Mouse (Mus musculus) adipose tissue, adult 10 weeks (tissue): ENCODE measurements around the gene Tmem238. TPM values are rescaled to one million over a fixed set of nuclear protein-coding genes. Genes with fewer than 3 reads are reported as not detected.

Experiments
- polyA plus RNA-seq: library from polyadenylated mRNA; stranded (reverse); fragments of 350-450 nt; fragmentation: Illumina TruSeq; extraction: RNeasy Lipid Tissue Mini Kit (QIAGEN cat#74804); gene quantifications from one replicate; pipeline ENCODE4 v1.2.3, GENCODE M21; 2014; ENCODE audit warnings: low read depth, low replicate concordance

Gene Tmem238
- polyA plus RNA-seq, result 6.7 TPM

DNA sequence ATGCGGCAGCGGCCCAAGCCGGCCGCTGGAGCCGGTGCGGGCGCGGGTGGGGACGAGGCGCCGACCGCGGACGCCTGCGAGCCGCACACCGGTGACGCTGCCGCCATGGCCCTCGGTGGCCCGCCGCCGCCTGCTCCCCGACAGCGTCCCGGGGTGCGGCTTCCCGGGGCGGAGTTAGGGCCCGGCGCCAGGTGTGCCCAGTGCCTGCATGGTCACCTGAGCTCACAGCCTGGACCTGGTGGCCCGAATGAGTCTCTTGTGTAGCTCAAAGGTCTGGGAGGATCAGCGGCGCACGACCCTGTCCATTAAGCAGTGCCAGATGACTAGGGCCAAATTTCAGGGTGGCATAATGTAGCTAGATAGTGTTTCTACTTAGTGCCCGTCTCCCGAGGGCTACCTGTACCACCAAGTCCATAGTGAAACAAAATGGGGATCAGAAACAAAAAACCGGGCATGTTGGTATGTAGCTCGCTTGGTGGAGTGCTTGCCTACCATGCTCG, at the start of gene Tmem238:
Gene Tmem238 (minus strand): TSS at position 221 of the 500 bp plus-strand sequence.

DNA sequence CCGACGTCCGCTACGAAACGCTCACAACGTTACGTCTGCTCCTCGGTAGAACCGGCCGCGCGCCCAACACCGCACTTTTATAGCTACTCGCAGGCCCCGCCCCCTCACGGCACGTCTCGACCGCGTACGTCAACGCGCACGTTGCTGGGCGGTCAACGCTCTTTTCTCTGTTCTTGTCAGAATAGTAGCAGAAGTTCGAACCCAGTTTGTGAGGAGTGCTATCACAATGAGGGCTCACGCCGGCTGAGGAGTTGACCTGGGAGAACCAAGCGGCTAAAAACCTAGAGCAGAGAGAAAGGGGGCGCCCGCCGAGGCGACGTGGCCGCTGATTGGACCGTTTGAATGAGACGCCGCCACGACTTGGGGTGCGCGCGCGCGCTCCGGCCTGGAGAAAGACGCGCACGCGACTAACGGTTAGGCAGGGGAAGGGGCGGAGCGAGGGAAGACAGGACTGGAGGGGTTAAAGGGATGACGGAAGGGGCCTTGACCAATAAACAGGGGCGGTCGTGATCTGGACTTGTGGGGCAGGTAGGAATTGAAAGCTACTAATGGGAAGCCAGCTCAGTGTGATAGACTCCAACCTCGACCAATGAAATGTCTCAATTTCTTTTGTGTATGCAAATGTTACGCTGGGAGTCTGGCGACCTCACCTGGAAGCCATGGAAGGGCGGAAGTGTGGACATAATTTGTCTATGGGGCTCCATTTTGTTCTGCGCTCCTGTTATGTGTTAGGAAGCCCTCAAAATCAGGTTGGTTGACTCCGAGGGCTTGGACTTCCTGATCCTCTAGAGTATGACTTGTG, 23.0 kb upstream of the Tmem238 start, which contains the start of gene Ube2s:
Gene Ube2s (minus strand): TSS at position 288 of the 802 bp plus-strand sequence.

GRCm38 (mm10) chr7:4792278-4793212, 3.1 kb upstream of the Tmem238 start, which contains the start of gene Rpl28:
Gene Rpl28, plus strand, starts transcription at chr7:4792874.

GRCm38 (mm10) chr7:4782759-4783158, 6.7 kb downstream of the Tmem238 start, which contains the start of the genes Il11 and Tmem190:
Gene Il11, minus strand, starts transcription at chr7:4782859.
Gene Tmem190, plus strand, starts transcription at chr7:4782937.

DNA sequence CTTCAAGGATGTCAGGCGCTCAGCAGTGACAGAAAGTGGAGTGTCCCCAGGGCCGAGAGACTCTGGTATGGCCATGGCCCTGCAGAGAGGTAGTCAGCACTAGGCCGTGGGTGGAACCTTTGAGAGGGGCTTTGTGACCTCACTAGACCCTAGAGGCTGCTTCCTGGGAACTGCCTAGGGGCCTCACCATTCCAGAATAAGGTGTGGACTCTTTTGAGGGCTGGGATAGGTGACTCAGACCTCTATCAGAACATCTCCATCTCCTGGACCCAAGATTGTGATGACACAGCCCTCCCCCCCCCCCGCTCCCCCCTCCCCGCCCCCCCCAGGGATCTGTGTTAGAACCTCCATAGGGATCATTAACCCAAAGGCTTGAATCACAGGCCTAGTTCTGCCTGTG, 18.3 kb downstream of the Tmem238 start, which contains the start of gene Fam71e2:
Gene Fam71e2 (minus strand): TSS at position 101 of the 400 bp plus-strand sequence.

GRCm38 (mm10) chr7:4752821-4753570, 36.5 kb downstream of the Tmem238 start, which contains the start of gene Cox6b2:
Gene Cox6b2, minus strand, starts transcription at chr7:4753094.

GRCm38 (mm10) chr7:4739544-4740275, 49.7 kb downstream of the Tmem238 start, which contains the start of gene Kmt5c:
Gene Kmt5c, plus strand, starts transcription at chr7:4740115.

Other genes starting within 250 kb of the Tmem238 start
- 0.65 TPM for gene Syt5, start 242.1 kb downstream of the Tmem238 start, polyA plus RNA-seq
- gene Ptprh, start 185.6 kb downstream of the Tmem238 start, polyA plus RNA-seq, result not detected
- gene Tmem86b, start 158.2 kb downstream of the Tmem238 start, polyA plus RNA-seq, result 8.1 TPM
- gene Ppp6r1, start 130.6 kb downstream of the Tmem238 start, polyA plus RNA-seq, result 72.5 TPM
- gene Hspbp1, start 104.6 kb downstream of the Tmem238 start, polyA plus RNA-seq, result 25.7 TPM
- gene Brsk1, start 99.1 kb downstream of the Tmem238 start, polyA plus RNA-seq, result 3.5 TPM
- 0.60 TPM for gene Tmem150b, start 64.4 kb downstream of the Tmem238 start, polyA plus RNA-seq
- gene Kmt5c, start 49.5 kb downstream of the Tmem238 start, polyA plus RNA-seq, result 49.2 TPM
- gene Cox6b2, start 36.6 kb downstream of the Tmem238 start, polyA plus RNA-seq, result 28.9 TPM
- 3.3 TPM for gene Fam71e2, start 18.4 kb downstream of the Tmem238 start, polyA plus RNA-seq
- 0.32 TPM for gene Il11, start 6.8 kb downstream of the Tmem238 start, polyA plus RNA-seq
- gene Tmem190, start 6.7 kb downstream of the Tmem238 start, polyA plus RNA-seq, result 2.2 TPM
- gene Rpl28, start 3.2 kb upstream of the Tmem238 start, polyA plus RNA-seq, result 632 TPM
- gene Ube2s, start 22.9 kb upstream of the Tmem238 start, polyA plus RNA-seq, result 108 TPM
- 1.9 TPM for gene Shisa7, start 55.0 kb upstream of the Tmem238 start, polyA plus RNA-seq
- 29.3 TPM for gene Isoc2b, start 80.6 kb upstream of the Tmem238 start, polyA plus RNA-seq
- 35.3 TPM for gene Isoc2a, start 87.5 kb upstream of the Tmem238 start, polyA plus RNA-seq
- not detected for gene Gm36210, start 116.9 kb upstream of the Tmem238 start, polyA plus RNA-seq
- gene Zfp628, start 125.6 kb upstream of the Tmem238 start, polyA plus RNA-seq, result 6.5 TPM
- 5.1 TPM for gene Nat14, start 132.4 kb upstream of the Tmem238 start, polyA plus RNA-seq
- 12.2 TPM for gene Ssc5d, start 136.1 kb upstream of the Tmem238 start, polyA plus RNA-seq
- 1.8 TPM for gene Sbk2, start 174.8 kb upstream of the Tmem238 start, polyA plus RNA-seq
- gene Sbk3, start 181.5 kb upstream of the Tmem238 start, polyA plus RNA-seq, result 0.24 TPM
- 31.4 TPM for gene Zfp579, start 206.5 kb upstream of the Tmem238 start, polyA plus RNA-seq
- 17.1 TPM for gene Zfp524, start 224.8 kb upstream of the Tmem238 start, polyA plus RNA-seq
- 19.0 TPM for gene Fiz1, start 225.0 kb upstream of the Tmem238 start, polyA plus RNA-seq
- not detected for gene Gm44973, start 225.8 kb upstream of the Tmem238 start, polyA plus RNA-seq
- gene Zfp865, start 230.7 kb upstream of the Tmem238 start, polyA plus RNA-seq, result 20.8 TPM
- 3.0 TPM for gene Ccdc106, start 230.9 kb upstream of the Tmem238 start, polyA plus RNA-seq
- not detected for gene 4632433K11Rik, start 244.5 kb upstream of the Tmem238 start, polyA plus RNA-seq
- gene Zfp784, start 248.8 kb upstream of the Tmem238 start, polyA plus RNA-seq, result 6.3 TPM